Mouse (Mus musculus) cerebellum, postnatal 4 days (tissue): ENCODE measurements around the gene Rbpjl.

Source experiments
- DNase-seq, 2 experiments: peaks; one replicate each; pipeline ENCODE4 v3.0.0; 2022; ENCODE audit warnings: low spot score in 2 of 2, mixed read lengths in 1 of 2

Gene Rbpjl

DNA sequence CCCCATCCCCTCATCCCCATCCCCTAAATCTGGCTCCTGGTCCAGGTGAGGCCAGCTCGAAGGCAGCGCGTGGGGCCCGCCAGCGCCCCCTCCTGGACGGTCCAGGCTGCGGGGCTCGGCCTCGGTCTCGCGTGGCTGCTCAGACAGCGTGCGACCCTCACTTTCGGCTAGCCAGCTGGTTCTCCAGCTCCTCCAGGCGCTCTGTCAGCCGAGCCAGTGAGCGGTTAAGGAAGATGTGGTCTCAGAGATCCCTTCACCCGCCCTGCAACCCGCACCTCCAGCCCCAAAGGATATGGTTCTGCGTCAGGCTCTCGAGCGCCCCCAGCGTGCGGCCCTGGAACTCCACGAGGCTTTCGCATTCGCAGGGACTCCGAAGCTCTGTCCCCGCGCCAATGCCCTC, 13.4 kb upstream of the Rbpjl start:
- peak; percentile 93 to 96 for DNase-seq

DNA sequence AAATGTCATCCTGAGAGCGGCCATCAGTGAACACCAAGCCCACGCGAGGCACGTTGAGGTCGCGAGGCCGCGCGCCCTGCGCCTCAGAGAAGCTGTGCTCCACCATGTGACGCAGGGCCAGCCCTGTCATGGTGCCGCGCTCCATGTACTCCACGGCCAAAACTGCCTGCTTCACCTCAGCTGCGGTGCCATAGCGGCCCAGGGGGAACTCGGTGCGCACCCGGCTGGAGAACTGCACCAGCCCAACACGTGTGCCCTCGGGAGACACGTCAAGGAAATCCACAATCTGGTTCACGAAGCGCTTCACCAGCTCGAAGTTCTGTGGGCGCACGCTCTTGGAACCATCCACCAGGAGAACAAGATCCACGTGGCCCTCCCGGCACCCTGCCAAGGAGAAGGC, 9.8 kb upstream of the Rbpjl start:
- no peak for DNase-seq

DNA sequence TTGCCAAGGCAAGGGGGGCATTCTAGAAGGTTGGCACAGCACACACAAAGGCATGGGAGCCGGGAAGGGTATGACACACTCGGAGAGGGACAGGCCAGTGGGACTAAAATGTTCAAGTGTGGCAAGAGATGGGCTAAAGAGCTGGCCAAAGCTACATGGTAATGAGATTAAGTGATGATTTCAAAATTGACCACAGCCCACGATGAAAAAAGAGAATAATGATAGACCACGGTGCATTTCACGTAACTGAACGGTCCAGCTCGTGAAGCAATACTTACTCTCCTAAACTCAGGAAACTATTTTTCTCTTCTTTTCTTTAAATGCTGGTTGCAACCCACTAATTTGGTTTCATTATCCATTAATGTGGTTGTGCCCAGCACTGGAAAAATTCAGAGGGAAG, 6.9 kb upstream of the Rbpjl start:
- no peak for DNase-seq

DNA sequence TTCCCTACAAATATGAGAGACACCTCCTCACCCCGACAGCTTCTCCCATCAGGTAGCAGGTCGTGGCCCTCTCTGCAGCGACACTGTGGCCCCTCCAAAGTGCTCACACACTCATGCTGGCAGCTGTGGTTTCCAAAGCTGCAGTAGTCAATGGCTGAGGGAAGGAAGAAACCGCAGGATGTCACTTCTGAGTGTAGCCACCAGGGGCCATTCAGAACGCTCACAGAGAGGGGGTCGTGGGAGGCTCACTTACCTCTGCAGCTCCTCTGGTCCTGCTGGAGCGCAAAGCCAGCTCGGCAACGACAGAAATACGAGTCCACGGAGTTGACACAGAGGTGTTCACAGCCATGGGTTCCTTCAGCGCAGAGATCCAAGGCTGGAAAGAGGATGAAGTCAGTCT, 6.0 kb upstream of the Rbpjl start:
- DNase-seq: no peak

DNA sequence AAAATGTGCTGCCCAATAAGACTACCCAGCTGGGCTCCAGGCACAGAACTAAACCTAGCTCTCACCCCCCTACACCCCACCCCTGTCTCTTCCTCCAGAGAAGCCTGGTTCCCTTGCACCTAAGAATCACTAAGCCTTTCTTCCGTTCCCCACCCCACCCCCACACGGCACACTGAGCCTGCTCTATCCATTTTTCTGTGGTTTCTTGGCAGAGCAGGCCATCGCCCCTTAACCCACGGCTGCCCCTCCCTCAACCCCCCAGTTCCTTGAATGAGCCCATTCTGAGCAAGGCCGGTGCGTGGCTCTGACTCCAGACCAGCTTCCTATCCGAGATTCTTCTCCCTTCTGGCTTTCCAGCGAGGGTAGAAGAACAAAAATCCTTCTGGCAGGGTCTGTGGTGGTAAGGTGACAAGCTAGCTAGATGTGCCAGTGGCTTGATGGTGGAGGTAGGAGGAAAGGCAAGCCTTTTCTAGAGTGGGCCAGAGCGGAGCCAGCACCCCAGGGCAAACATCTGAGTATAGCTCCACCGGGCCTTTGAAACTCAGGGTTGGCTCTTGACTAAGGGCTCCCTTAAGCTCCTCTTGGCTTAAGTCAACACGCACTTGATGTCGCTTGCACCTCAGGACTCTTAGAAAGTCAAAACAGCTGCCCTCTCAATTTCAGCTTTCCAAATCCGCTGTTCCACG, 598 bp downstream of the Rbpjl start:
- no peak for DNase-seq

DNA sequence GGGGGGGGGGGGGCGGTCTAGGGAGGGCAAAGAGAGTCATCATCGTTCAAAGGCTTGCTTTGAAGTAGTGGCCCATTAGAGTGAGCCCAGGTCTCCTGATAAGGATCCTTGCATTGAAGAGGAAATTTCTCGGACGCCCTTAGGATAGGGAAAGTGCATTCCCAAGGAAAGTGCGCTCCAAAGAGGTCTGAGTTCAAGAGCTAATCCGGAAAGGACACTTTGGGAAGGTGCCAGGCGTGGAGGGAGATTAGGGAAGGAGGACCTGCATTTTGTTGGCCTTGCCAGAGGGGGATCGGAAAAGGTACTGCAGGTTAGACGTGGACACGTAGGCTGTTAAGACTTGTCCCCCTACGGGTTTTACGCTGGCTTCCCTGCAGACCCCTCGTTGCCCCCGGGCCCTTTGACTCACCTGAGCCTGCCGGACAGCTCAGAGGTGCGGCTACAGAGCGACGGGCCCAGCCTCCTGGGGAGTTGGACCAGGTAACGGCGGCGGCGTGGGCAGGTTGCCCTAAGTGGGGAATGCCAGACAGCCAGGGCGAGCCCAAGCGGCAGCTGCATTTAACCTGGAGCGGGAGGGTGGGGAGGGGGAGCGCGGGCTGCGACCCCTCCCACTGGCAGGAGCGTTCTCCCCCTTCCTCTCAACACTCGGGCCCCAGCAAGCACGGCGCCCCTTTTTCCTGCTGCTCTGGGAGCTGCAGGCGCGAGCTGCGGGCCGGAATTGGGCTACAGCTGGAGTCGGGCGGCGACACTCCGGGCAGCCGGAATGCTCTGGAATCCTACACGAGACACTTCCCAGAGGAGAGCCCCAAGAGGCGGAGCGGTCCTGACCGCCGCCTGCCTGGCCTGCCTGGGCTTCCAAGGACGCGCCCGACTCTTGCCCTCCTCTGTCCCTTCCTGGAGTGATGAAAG, 1.4 kb downstream of the Rbpjl start:
- no peak for DNase-seq

DNA sequence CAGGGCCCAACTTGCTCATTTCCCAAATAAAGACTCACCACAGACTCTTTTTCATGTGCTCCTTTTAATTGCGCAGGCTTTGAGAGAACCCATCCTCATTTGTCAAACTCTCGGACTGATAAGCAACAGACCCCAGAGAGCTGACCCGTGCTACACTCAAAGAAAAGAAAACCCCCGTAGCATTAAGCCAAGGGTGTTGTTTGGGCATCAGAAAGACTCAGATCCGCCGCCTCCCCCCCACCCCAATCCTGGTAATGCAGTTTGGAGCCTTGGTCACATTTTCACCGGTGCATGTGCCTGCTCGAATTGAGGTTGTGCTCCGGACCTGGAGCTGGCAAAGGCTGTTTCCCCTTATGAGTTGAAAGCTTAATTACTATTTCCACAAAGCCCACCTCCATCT, 2.1 kb downstream of the Rbpjl start, which contains the start of gene Matn4:
Gene Matn4, minus strand, starts transcription at position 101 of the 400 bp plus-strand sequence.
- no peak for DNase-seq

DNA sequence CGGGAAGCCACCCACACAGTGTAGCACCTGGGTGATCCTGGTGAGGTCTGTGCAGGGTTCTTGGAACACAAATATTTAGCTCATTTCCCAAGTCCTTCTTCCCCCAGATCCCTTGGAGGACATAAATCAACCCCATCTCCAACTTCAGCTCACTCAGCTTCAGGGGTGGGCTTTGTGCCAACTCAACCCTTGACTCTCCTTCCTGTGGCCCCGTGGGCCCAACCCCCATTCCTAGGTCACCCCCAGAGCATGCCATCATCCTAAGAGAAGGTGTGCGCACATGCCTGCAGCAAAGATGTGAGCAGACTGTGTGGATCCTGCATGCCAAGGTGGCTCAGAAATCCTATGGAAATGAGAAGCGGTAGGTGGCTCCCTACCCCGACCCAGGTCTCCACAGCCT, 2.6 kb downstream of the Rbpjl start:
- DNase-seq: no peak

DNA sequence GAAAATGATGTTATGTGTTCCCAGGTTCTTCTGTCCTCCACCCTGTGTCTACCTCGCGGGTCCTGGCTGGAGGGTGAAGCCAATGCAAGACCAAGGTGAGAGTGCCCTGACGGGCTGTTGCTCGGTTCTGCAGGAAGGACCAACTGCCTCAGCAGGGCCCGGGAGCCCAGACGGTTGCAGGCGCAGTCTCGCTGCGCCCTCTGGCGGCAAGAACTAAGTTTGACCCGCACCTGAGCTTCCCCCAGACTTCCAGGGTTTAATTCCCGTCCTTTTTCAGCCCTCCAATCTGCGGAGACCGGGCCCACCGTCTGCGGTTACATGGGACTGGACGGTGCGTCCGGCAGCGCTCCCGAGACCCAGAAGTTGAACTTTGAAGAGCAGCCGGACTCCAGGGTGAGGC, 4.8 kb downstream of the Rbpjl start:
- peak; percentile 58 to 78 for DNase-seq

DNA sequence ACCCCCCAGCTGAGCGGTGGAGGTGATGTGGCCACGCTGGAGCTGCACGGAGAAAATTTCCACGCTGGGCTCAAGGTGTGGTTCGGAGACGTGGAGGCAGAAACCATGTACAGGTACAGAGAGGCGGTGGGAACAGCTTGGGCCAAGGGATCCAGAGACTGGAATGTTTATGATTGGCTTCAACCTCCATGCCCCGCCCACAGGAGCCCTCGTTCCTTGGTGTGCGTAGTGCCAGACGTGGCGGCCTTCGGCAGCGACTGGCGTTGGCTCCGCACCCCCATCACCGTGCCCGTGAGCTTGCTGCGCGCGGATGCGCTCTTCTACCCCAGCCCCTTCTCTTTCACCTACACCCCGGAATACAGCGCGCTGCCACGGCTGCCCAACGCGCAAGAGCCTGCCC, 11.2 kb downstream of the Rbpjl start:
- no peak for DNase-seq

DNA sequence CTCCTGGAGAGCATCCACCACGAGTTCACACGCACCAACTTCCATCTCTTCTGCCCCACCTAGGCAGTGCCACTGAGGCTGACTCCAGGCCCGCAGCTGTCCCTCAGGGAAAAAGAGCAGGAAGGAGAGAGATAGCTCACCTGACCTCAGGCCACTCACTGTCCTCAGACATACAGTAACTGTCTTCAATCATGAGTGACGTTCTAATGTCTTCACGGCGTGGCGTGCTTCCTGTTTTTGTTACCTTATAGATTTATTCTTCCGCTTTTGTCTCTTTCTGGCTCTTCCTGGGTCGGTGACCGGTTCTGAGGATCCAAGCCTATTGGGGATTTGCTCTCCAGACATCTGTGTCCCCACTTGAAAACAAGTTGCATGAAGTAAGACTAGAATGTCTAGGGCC, 11.6 kb downstream of the Rbpjl start:
- DNase-seq: no peak

DNA sequence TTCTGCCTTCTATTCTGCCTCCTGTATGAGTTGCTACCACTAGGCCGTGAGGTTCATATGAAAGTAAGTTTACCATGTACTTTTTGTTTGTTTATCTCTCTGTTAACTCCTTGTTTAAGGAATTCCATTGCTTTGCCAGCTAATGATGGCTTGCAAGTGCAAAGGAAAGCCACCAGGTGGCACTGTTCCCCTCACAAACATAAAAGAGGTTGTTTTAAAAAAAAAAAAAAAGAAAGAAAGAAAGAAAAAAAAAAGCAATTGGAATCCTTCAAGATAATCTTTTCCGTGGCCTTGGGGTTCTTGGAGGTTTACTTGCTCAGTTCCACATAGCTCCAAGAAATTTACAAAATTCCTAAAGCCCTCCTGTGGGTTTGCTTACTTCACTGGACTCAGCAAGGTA, 14.3 kb downstream of the Rbpjl start:
- no peak for DNase-seq

DNA sequence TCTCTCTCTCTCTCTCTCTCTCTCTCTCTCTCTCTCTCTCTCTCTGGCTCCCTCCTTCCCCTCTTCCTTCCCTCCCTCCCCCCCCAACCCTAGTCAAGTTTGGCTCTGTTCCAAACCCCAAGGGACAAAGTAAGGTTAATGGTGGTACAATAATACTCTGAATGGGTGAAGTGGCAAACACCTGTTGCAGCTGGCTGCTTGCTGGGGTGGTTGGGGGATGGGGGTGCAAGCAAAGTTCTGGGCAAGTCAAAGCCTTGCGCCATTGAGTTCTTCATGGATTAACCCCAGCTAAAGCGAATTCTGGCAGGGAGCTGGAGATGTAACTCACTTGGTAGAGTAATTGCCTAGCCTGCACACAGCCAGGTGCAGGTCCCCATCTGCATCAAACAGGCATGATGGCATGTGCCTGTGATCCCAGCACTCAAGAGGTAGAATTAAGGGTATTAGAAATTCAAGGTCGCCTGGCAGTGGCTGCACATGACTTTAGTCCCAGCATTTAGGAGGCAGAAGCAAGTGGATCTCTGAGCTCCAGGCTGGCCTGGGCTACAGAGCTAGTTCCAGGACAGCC, 15.5 kb downstream of the Rbpjl start:
- DNase-seq: no peak

DNA sequence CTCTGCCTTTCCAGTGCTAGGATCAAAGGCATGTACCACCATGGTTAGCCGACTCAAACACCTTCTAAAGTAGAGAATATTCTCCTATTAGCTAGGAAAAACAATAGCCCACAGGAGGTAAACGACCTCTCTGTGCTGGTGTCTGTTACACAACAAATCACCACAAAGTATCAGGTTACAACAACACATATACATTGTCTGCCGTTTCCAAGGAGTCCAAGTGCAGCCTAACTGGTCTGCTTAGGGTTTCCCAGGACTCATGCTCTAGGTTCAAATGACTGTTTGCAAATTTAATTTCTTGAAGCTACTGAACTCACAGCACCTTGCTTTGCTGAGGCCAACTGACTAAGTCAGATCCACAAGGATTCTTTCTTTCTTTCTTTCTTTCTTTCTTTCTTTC, 16.5 kb downstream of the Rbpjl start:
- DNase-seq: no peak

DNA sequence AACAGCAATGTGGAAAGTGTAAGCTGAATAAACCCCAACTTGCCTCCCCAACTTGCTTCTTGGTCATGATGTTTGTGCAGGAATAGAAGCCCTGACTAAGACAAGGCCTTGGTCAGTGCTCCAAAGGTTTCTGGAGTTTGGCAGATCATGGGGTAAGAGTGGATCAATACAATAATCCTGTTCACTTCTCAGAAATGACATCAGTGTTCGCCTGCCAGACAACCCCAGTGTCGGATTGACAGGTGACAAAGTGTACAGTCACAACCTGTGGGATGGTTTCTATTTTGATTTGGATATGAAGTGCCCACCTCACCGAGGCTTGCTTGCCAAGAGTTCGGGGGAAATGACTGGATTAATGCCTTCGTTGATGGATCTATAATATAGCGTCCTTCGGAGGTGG, 18.4 kb downstream of the Rbpjl start:
- no peak for DNase-seq

DNA sequence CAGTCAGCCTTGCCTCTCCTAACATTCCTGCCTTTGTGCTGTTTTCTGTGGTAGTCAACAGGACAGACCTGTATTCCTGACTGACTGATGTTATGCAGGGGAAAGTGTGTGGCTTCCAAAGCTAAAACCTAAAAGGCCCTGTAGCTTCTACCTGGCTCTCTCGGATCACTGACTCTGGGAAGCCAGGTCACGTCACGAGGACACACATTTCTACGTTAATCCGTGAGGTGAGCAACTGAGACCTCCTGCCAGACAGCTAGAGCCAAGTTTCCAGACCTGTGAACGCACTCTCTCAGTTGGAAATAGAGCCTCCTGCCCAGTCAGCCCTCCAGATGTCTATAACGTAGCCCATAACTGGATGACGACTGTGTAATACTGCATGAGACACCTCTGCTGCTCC, 19.0 kb downstream of the Rbpjl start:
- DNase-seq: no peak

DNA sequence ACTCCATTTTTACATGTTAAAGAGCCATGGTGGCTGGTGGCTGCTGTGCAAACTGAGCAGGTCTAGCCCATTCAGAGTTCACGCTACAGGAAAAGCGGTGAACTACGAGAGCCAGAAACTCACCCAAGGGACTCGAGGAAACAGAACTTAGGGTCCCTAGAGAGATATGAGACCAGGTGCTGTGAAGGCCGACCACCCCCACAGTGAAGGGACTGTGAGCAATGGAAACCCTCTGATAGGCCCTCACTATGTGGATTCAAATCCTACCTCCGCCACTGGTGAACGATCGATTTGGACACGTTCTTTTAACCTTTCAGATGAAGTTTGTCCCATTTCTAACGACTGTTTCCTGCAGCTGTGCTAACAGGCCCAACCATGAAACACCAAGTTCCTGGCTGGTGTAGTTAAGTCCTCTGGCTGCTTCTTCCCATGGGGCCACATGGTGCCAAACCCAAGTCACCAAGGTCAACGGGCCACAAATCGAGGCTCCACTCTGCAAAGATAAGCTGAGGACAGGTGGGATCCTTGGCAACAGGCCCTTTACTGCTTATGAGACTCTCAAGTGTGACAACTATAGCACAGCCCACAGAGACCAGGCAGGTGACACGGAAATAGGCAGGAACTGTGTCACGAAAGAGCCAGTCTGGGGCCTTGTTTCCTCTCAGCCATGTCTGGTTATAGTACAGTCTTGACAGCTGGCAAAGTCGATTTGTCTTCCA, 19.9 kb downstream of the Rbpjl start:
- no peak for DNase-seq

DNA sequence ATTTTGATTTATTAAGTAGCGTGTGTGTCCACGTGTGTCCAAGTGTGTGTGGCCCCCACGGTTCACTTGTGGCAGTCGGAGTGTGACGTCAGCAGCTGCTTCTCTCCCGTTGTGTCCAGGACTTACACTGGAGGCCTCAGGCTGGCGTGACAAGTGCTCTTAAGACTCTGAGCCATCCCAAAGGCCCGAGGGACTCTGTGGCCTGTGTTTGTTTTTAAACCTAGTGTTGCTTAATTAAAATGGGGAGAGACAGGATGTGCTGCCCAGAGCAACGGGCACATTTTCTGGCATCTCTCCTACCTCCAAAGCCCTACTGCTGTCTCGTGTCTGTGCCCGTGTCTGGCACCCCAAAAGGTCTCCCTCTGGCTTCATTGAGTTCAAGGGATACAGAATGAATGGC, 20.5 kb downstream of the Rbpjl start:
- no peak for DNase-seq

DNA sequence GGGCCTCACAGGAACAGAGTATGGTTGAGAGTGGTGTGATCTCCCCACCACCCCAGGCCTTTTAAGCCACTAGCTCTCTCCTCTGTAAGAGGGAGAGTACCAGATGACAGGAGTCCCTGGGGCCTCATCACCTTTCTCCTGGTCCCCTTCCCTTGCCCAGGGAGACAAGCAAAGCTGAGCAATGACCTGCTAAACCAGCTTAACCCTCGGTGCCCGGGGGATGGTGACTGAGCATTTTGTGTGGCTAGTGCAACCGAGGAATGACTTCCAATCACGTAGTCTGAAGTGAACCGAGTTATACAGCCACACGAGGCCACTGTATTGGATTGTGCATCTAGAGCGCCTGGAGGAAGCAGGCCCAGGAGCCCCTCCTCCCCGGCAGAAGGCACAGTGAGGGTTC, 21.5 kb downstream of the Rbpjl start:
- DNase-seq: no peak

DNA sequence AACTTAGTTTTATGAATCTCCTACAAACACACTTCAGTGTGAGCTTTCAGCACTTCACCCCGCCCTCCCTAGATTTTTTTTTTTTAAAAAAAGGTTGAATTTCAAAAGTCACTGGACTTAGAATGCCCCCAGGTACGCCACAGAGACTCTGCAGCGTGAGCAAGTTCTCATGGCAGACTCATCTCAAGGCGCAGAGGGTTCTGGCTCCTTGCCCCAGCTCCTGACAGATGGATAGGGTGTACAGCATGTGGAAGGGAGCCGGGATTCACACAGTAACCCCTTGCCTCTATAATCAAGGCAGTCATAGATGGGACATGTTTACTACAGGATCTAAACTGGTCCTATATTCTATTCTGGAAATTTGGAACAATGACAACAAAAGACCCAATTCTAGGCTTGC, 22.5 kb downstream of the Rbpjl start:
- DNase-seq: no peak

DNA sequence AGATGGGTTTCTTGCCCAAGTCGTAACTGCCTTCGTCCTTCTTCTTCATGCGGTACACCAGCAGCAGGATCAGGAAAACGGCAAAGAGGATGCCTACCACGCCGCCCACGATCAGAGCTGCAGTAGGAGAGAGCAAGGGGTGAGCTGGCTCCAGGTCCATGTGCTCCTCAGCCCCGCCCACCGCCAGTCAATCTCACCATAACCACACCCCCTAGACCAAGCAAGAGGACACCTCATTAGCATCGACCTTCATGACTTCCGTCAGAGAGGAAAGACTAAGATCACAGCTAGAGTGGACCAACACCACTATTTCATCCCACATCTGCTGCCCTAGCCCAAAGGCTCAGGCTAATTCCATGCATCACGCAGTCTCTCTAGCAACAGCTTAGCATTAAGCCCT, 23.2 kb downstream of the Rbpjl start:
- no peak for DNase-seq

DNA sequence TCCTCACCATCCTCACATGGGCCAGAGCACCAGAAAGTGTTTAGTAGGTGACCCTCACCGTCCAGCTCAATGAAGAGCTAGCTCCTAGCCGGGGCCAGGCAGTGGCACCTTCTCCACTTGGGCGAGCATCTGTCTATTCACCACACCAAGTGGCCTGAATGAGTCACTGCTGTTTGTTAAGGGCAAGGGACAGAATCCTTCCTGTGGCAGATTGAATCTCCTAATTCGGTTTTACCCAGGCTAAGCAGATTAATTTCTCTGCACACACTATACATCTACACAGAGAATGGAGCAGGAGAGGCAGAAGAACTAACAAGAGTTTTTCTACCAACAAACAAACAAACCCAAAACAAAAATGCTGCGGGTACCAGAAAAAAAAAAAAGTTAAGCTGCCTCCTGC, 24.0 kb downstream of the Rbpjl start:
- no peak for DNase-seq
